Mouse (Mus musculus) heart, embryonic 11.5 days (tissue): ENCODE data around the gene Rps6. TPM values are rescaled to one million over a fixed set of nuclear protein-coding genes. Genes with fewer than 3 reads are reported as not detected.

Source experiments
- ATAC-seq: fragments of 200-750 bp; cut with Nextera tagmentation; replicated peaks from 2 replicates; pipeline ENCODE4 v1.8.0; 2017; ENCODE audit warnings: moderate library complexity; ENCODE audit not compliant: insufficient number of reproducible peaks, low FRiP score, low TSS enrichment
- H3K27ac ChIP-seq: fragments of 300-500 bp; sonication (generic); 2 replicates; pipeline ENCODE4 v1.5.1; 2014; ENCODE audit warnings: mild to moderate bottlenecking, low read depth, low read length
- H3K27me3 ChIP-seq: fragments of 300-500 bp; sonication (generic); 2 replicates; pipeline ENCODE4 v1.6.1; 2014; ENCODE audit warnings: mild to moderate bottlenecking, low read length, mixed read lengths; ENCODE audit not compliant: control insufficient read depth, insufficient read depth
- H3K36me3 ChIP-seq: fragments of 300-500 bp; sonication (generic); 2 replicates; pipeline ENCODE4 v1.6.1; 2014; ENCODE audit warnings: mild to moderate bottlenecking, low read length, moderate library complexity, mixed read lengths; ENCODE audit not compliant: control insufficient read depth, insufficient read depth
- H3K4me1 ChIP-seq: fragments of 300-500 bp; sonication (generic); 2 replicates; pipeline ENCODE4 v1.6.1; 2014; ENCODE audit warnings: low read length; ENCODE audit not compliant: control insufficient read depth, insufficient read depth
- H3K4me2 ChIP-seq: fragments of 300-500 bp; sonication (generic); 2 replicates; pipeline ENCODE4 v1.6.1; 2014; ENCODE audit warnings: mild to moderate bottlenecking, moderate library complexity
- H3K4me3 ChIP-seq: fragments of 300-500 bp; sonication (generic); 2 replicates; pipeline ENCODE4 v1.5.1; 2014; ENCODE audit warnings: low read depth, low read length
- H3K9ac ChIP-seq: fragments of 300-500 bp; sonication (generic); 2 replicates; pipeline ENCODE4 v1.6.1; 2014; ENCODE audit warnings: mild to moderate bottlenecking, low read depth, low read length, moderate library complexity
- H3K9me3 ChIP-seq: fragments of 300-500 bp; sonication (generic); replicated peaks from 2 replicates; pipeline ENCODE4 v1.6.1; 2016; ENCODE audit warnings: low read length; ENCODE audit not compliant: control insufficient read depth
- WGBS: fragments of 180-500 bp; shearing (Covaris S2); extraction: QIAGEN DNeasy Blood & Tissue Kit; methylation state at CpG from one replicate; pipeline ENCODE4 v1.1.7; 2014; ENCODE audit not compliant: insufficient replicate concordance; 5-methylcytosine and 5-hydroxymethylcytosine counted together
- polyA plus RNA-seq: library from polyadenylated mRNA; unstranded; fragments of >200 nt; fragmentation: Nextera tagmentation; extraction: Ambion mirVana; gene quantifications from 2 replicates; pipeline ENCODE4 v1.2.1, GENCODE M21; 2014

The Rps6 gene
- polyA plus RNA-seq, 1 experiment from 2014 or later: 587 TPM

DNA sequence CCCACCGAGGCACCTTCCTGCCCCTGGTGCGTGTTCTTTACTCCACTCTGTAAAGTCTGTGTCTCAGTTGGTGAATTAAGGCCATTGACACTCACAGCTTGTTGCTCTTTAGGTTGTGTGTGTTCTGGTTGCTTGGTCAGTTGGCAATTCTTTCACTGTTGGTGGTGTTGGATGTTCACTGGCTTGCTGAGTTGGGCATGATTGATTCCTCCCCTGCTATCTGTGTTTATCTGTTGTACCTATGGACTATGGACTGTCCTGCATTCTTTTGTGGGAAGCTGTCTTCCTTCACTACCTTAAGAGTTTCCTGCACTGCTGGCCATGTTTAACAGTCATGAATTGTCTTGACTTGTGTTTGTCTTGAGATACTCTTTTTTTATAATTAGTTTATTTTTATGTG is 25.3 kb downstream of the Rps6 start:
- no peak overlapping the region for H3K4me2 ChIP-seq
- no peaks in the 10 kb centered on the region for H3K9me3 ChIP-seq
- H3K27ac ChIP-seq: no peak overlapping the region
- no peaks in the 10 kb centered on the region for H3K4me1 ChIP-seq
- H3K4me3 ChIP-seq: no peak overlapping the region
- no peak overlapping the region for H3K9ac ChIP-seq
- H3K36me3 ChIP-seq: peaks cover 23% of the 10 kb centered on the region
- no peaks in the 10 kb centered on the region for H3K27me3 ChIP-seq
- 90% methylated on average over 2 of the region's 2 CpGs for WGBS
- no peak for ATAC-seq

DNA sequence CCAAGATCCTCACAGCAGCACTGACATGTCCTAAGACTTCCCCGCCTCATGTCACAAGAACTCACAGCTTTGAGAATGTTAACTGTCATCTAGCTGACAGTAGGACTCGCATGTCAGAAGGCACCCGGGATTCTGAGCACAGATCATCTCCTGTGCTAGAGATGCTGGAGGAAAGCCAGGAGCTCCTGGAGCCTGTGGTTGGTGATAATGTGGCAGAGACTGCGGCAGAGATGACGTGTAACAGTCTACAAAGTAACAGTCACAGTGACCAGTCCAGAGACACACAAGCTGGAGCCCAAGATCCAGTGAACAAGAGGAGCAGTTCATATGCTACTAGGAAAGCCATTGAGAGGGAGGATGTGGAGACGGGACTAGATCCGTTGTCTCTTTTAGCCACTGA is 32.1 kb downstream of the Rps6 start:
- Histone ChIP-seq H3K4me2 (no peak overlapping the region), H3K27me3 (no peaks in the 10 kb centered on the region), H3K9me3 (no peaks in the 10 kb centered on the region), H3K27ac (no peak overlapping the region), H3K4me1 (no peaks in the 10 kb centered on the region), H3K4me3 (no peak overlapping the region), H3K36me3 (peaks cover 24% of the 10 kb centered on the region), H3K9ac (no peak overlapping the region)
- WGBS: 76% methylated on average over 7 of the region's 7 CpGs
- no peak for ATAC-seq

DNA sequence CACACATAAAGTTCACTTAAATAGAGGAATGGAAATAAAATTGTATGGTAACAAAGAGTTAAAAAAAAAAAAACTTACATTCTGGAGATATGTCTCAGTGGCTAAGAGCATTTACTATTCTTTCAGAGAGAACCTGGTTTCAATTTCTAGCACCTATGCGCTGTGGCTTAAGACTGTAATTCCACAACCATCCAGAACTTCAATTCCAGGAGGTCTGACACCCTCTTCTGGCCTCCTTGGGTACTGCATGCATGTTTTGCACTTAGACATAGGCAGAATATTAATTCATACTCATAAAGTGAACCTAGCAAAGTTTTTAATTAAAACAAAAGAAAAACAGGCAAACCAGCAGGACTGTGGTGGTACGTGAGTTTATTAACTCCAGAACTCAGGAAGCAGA is 34.0 kb downstream of the Rps6 start:
- Histone ChIP-seq H3K27ac (no peak overlapping the region), H3K4me2 (no peak overlapping the region), H3K9ac (no peak overlapping the region), H3K4me3 (no peak overlapping the region), H3K36me3 (peaks cover 19% of the 10 kb centered on the region), H3K27me3 (no peaks in the 10 kb centered on the region), H3K4me1 (no peaks in the 10 kb centered on the region), H3K9me3 (no peaks in the 10 kb centered on the region)
- WGBS: 85% methylated on average over 2 of the region's 2 CpGs
- ATAC-seq: no peak

GRCm38 (mm10) chr4:86814850-86815249 is 42.4 kb downstream of the Rps6 start:
- Histone ChIP-seq H3K27ac (no peak overlapping the region), H3K27me3 (no peaks in the 10 kb centered on the region), H3K4me3 (no peak overlapping the region), H3K4me2 (no peak overlapping the region), H3K36me3 (peaks cover 6% of the 10 kb centered on the region), H3K9ac (no peak overlapping the region), H3K4me1 (no peaks in the 10 kb centered on the region), H3K9me3 (no peaks in the 10 kb centered on the region)
- no peak for ATAC-seq
- 84% methylated on average over 2 of the region's 3 CpGs for WGBS

DNA sequence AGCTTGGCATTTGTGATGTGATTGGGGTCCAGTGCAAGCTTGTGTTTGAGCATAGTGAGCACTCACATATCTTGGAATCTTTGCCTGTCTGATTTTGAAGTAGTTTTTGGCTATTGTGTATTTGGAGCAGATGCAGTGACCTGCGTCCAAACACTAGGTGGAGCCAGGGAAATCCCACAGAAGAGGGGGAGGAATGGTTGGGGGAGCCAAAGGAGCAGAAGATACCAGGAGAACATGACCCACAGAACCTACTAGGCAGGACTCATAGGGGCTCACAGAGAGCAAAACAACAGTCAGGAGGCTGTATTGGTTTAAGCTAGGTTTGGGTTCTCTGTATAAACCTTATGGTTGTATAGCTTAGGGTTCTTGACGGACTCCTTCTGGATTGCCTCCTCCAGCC is 46.6 kb downstream of the Rps6 start:
- Histone ChIP-seq H3K36me3 (peaks cover 3% of the 10 kb centered on the region), H3K4me2 (no peak overlapping the region), H3K9ac (no peak overlapping the region), H3K4me3 (no peak overlapping the region), H3K9me3 (no peaks in the 10 kb centered on the region), H3K27ac (no peak overlapping the region), H3K4me1 (no peaks in the 10 kb centered on the region), H3K27me3 (no peaks in the 10 kb centered on the region)
- ATAC-seq: no peak
- 51% methylated on average over 2 of the region's 2 CpGs for WGBS

Other genes starting within 250 kb of the Rps6 start
- 15.5 and 16.2 TPM in 2 replicates for gene Haus6, start 245.4 kb downstream of the Rps6 start, polyA plus RNA-seq
- 65.4 and 70.4 TPM in 2 replicates for gene Plin2, start 187.4 kb downstream of the Rps6 start, polyA plus RNA-seq
- gene Dennd4c, start 108.9 kb downstream of the Rps6 start, polyA plus RNA-seq: 5.5 and 8.3 TPM in 2 replicates
- gene Acer2, start 17.0 kb upstream of the Rps6 start, polyA plus RNA-seq: 34.1 and 38.3 TPM in 2 replicates